Mouse (Mus musculus): ENCODE measurements around the gene Ppp1ca. TPM values are rescaled to one million over a fixed set of nuclear protein-coding genes. Genes with fewer than 3 reads are reported as not detected.

Gene Ppp1ca
- polyA plus RNA-seq, 1 experiment from 2014 or later = 799 TPM

GRCm38 (mm10) chr19:4215451-4215840, 23.6 kb downstream of the Ppp1ca start:
- ATAC-seq = no peak

GRCm38 (mm10) chr19:4216041-4216685, 24.3 kb downstream of the Ppp1ca start:
- no peaks in the 10 kb centered on the region for H3K9me3 ChIP-seq (ENCODE audit: control insufficient read depth, low read length)
- H3K4me3 ChIP-seq (ENCODE audit: low read length) = peak overlapping the region; percentile 87
- peaks cover 70% of the 10 kb centered on the region for H3K4me1 ChIP-seq (ENCODE audit: control insufficient read depth, insufficient read depth, low read length)
- no peak for ATAC-seq
- H3K9ac ChIP-seq (ENCODE audit: low read depth, low read length) = peak overlapping the region; percentile 48
- H3K4me2 ChIP-seq (ENCODE audit: low read depth, low read length) = peak overlapping the region; percentile 96
- H3K27me3 ChIP-seq (replicated peaks; ENCODE audit: control insufficient read depth, insufficient read depth, low read length) = no peaks in the 10 kb centered on the region
- H3K36me3 ChIP-seq (ENCODE audit: control insufficient read depth, insufficient read depth, low read length) = no peaks in the 10 kb centered on the region
- WGBS = 13% methylated on average over 14 of the region's 14 CpGs
- H3K27ac ChIP-seq (ENCODE audit: low read length) = peak overlapping the region; percentile 62

More at GRCm38 (mm10) chr19:4215451-4215840, 23.6 kb downstream of the Ppp1ca start:
- H3K27ac ChIP-seq (ENCODE audit: low read length) = peak overlapping the region; percentile 96
- 4% methylated on average over 19 of the region's 21 CpGs for WGBS
- H3K36me3 ChIP-seq (ENCODE audit: control insufficient read depth, insufficient read depth, low read length) = no peaks in the 10 kb centered on the region
- no peaks in the 10 kb centered on the region for H3K9me3 ChIP-seq (ENCODE audit: control insufficient read depth, low read length)
- peaks cover 63% of the 10 kb centered on the region for H3K4me1 ChIP-seq (ENCODE audit: control insufficient read depth, insufficient read depth, low read length)
- H3K4me3 ChIP-seq (ENCODE audit: low read length) = peak overlapping the region; percentile 87
- peak overlapping the region; percentile 98 for H3K9ac ChIP-seq (ENCODE audit: low read depth, low read length)
- peak overlapping the region; percentile 96 for H3K4me2 ChIP-seq (ENCODE audit: low read depth, low read length)
- no peaks in the 10 kb centered on the region for H3K27me3 ChIP-seq (replicated peaks; ENCODE audit: control insufficient read depth, insufficient read depth, low read length)

GRCm38 (mm10) chr19:4217140-4217539, 25.3 kb downstream of the Ppp1ca start:
- Histone ChIP-seq H3K27ac (ENCODE audit: low read length) (peak overlapping the region; percentile 62), H3K9ac (ENCODE audit: low read depth, low read length) (peak overlapping the region; percentile 48), H3K36me3 (ENCODE audit: control insufficient read depth, insufficient read depth, low read length) (no peaks in the 10 kb centered on the region), H3K4me3 (ENCODE audit: low read length) (peak overlapping the region; percentile 87), H3K9me3 (ENCODE audit: control insufficient read depth, low read length) (no peaks in the 10 kb centered on the region), H3K4me2 (ENCODE audit: low read depth, low read length) (peak overlapping the region; percentile 96; the same call in 1 of the 2 replicates), H3K4me1 (ENCODE audit: control insufficient read depth, insufficient read depth, low read length) (peaks cover 80% of the 10 kb centered on the region), H3K27me3 (replicated peaks; ENCODE audit: control insufficient read depth, insufficient read depth, low read length) (no peaks in the 10 kb centered on the region)
- ATAC-seq = peak; percentile 30
- 15% methylated on average over 5 of the region's 5 CpGs for WGBS

- peak overlapping the region; percentile 96; the same call in 1 of the 2 replicates for H3K4me2 ChIP-seq (ENCODE audit: low read depth, low read length)
- 35% methylated on average over 3 of the region's 3 CpGs for WGBS
- no peaks in the 10 kb centered on the region for H3K36me3 ChIP-seq (ENCODE audit: control insufficient read depth, insufficient read depth, low read length)
- ATAC-seq = no peak
- H3K27me3 ChIP-seq (replicated peaks; ENCODE audit: control insufficient read depth, insufficient read depth, low read length) = no peaks in the 10 kb centered on the region
- no peaks in the 10 kb centered on the region for H3K9me3 ChIP-seq (ENCODE audit: control insufficient read depth, low read length)
- no peak overlapping the region for H3K9ac ChIP-seq (ENCODE audit: low read depth, low read length)
- peak overlapping the region; percentile 62 for H3K27ac ChIP-seq (ENCODE audit: low read length)
- no peak overlapping the region for H3K4me3 ChIP-seq (ENCODE audit: low read length)
- peaks cover 80% of the 10 kb centered on the region for H3K4me1 ChIP-seq (ENCODE audit: control insufficient read depth, insufficient read depth, low read length)
Measured at GRCm38 (mm10) chr19:4217855-4218254, 26.0 kb downstream of the Ppp1ca start.

- no peaks in the 10 kb centered on the region for H3K27me3 ChIP-seq (replicated peaks; ENCODE audit: control insufficient read depth, insufficient read depth, low read length)
- peak overlapping the region; percentile 62 for H3K27ac ChIP-seq (ENCODE audit: low read length)
- H3K36me3 ChIP-seq (ENCODE audit: control insufficient read depth, insufficient read depth, low read length) = no peaks in the 10 kb centered on the region
- H3K9ac ChIP-seq (ENCODE audit: low read depth, low read length) = no peak overlapping the region
- peaks cover 79% of the 10 kb centered on the region for H3K4me1 ChIP-seq (ENCODE audit: control insufficient read depth, insufficient read depth, low read length)
- no peak overlapping the region for H3K4me3 ChIP-seq (ENCODE audit: low read length)
- WGBS = 72% methylated on average over 11 of the region's 11 CpGs
- no peaks in the 10 kb centered on the region for H3K9me3 ChIP-seq (ENCODE audit: control insufficient read depth, low read length)
- no peak overlapping the region for H3K4me2 ChIP-seq (ENCODE audit: low read depth, low read length)
- ATAC-seq = no peak
Measured at GRCm38 (mm10) chr19:4218293-4218692, 26.4 kb downstream of the Ppp1ca start.

- Histone ChIP-seq H3K9ac (ENCODE audit: low read depth, low read length) (no peak overlapping the region), H3K27ac (ENCODE audit: low read length) (no peak overlapping the region), H3K4me2 (ENCODE audit: low read depth, low read length) (no peak overlapping the region), H3K36me3 (ENCODE audit: control insufficient read depth, insufficient read depth, low read length) (no peaks in the 10 kb centered on the region), H3K9me3 (ENCODE audit: control insufficient read depth, low read length) (no peaks in the 10 kb centered on the region), H3K4me1 (ENCODE audit: control insufficient read depth, insufficient read depth, low read length) (peaks cover 74% of the 10 kb centered on the region), H3K4me3 (ENCODE audit: low read length) (no peak overlapping the region), H3K27me3 (replicated peaks; ENCODE audit: control insufficient read depth, insufficient read depth, low read length) (no peaks in the 10 kb centered on the region)
- WGBS = 93% methylated on average over 1 of the region's 1 CpGs
- no peak for ATAC-seq
Measured at GRCm38 (mm10) chr19:4218784-4219183, 26.9 kb downstream of the Ppp1ca start.

- H3K9ac ChIP-seq (ENCODE audit: low read depth, low read length) = peak overlapping the region; percentile 53
Measured at GRCm38 (mm10) chr19:4219943-4220342, 28.1 kb downstream of the Ppp1ca start.

GRCm38 (mm10) chr19:4220416-4220815, 28.6 kb downstream of the Ppp1ca start:
- Histone ChIP-seq H3K9ac (ENCODE audit: low read depth, low read length) (peak overlapping the region; percentile 53), H3K4me1 (ENCODE audit: control insufficient read depth, insufficient read depth, low read length) (peaks cover 69% of the 10 kb centered on the region), H3K4me3 (ENCODE audit: low read length) (peak overlapping the region; percentile 33), H3K4me2 (ENCODE audit: low read depth, low read length) (peak overlapping the region; percentile 54), H3K27me3 (replicated peaks; ENCODE audit: control insufficient read depth, insufficient read depth, low read length) (no peaks in the 10 kb centered on the region), H3K9me3 (ENCODE audit: control insufficient read depth, low read length) (no peaks in the 10 kb centered on the region), H3K27ac (ENCODE audit: low read length) (peak overlapping the region; percentile 79), H3K36me3 (ENCODE audit: control insufficient read depth, insufficient read depth, low read length) (no peaks in the 10 kb centered on the region)
- ATAC-seq = peak; percentile 45
- WGBS = 20% methylated on average over 4 of the region's 4 CpGs

More at GRCm38 (mm10) chr19:4219943-4220342, 28.1 kb downstream of the Ppp1ca start:
- H3K4me1 ChIP-seq (ENCODE audit: control insufficient read depth, insufficient read depth, low read length) = peaks cover 71% of the 10 kb centered on the region
- no peak for ATAC-seq
- no peaks in the 10 kb centered on the region for H3K9me3 ChIP-seq (ENCODE audit: control insufficient read depth, low read length)
- H3K36me3 ChIP-seq (ENCODE audit: control insufficient read depth, insufficient read depth, low read length) = no peaks in the 10 kb centered on the region
- peak overlapping the region; percentile 54; the same call in 1 of the 2 replicates for H3K4me2 ChIP-seq (ENCODE audit: low read depth, low read length)
- WGBS = 79% methylated on average over 6 of the region's 6 CpGs
- no peak overlapping the region for H3K4me3 ChIP-seq (ENCODE audit: low read length)
- H3K27me3 ChIP-seq (replicated peaks; ENCODE audit: control insufficient read depth, insufficient read depth, low read length) = no peaks in the 10 kb centered on the region
- peak overlapping the region; percentile 79 for H3K27ac ChIP-seq (ENCODE audit: low read length)

GRCm38 (mm10) chr19:4220957-4221743, 29.3 kb downstream of the Ppp1ca start:
- H3K27me3 ChIP-seq (replicated peaks; ENCODE audit: control insufficient read depth, insufficient read depth, low read length) = no peaks in the 10 kb centered on the region
- WGBS = 28% methylated on average over 14 of the region's 14 CpGs
- H3K4me1 ChIP-seq (ENCODE audit: control insufficient read depth, insufficient read depth, low read length) = peaks cover 66% of the 10 kb centered on the region
- H3K36me3 ChIP-seq (ENCODE audit: control insufficient read depth, insufficient read depth, low read length) = no peaks in the 10 kb centered on the region
- no peaks in the 10 kb centered on the region for H3K9me3 ChIP-seq (ENCODE audit: control insufficient read depth, low read length)
- H3K4me3 ChIP-seq (ENCODE audit: low read length) = peak overlapping the region; percentile 33
- peak; percentile 82 for ATAC-seq
- peak overlapping the region; percentile 53 for H3K9ac ChIP-seq (ENCODE audit: low read depth, low read length)
- H3K27ac ChIP-seq (ENCODE audit: low read length) = peak overlapping the region; percentile 79
- H3K4me2 ChIP-seq (ENCODE audit: low read depth, low read length) = peak overlapping the region; percentile 54
